Mouse (Mus musculus) heart, embryonic 15.5 days (tissue): Measurements from ENCODE around the gene Eng. TPM values are rescaled to one million over a fixed set of nuclear protein-coding genes. Genes with fewer than 3 reads are reported as not detected.

ENCODE experiments used
- ATAC-seq: fragments of 200-750 bp; cut with Nextera tagmentation; replicated peaks from 2 replicates; pipeline ENCODE4 v1.8.0; 2017; ENCODE audit warnings: low read depth, moderate TSS enrichment; ENCODE audit not compliant: insufficient number of reproducible peaks, insufficient read depth, low FRiP score
- H3K27ac ChIP-seq: fragments of 300-500 bp; sonication (generic); 2 replicates; pipeline ENCODE4 v1.5.1; 2015; ENCODE audit warnings: mild to moderate bottlenecking, inconsistent platforms
- H3K27me3 ChIP-seq: fragments of 300-500 bp; sonication (generic); 2 replicates; pipeline ENCODE4 v1.6.1; 2015; ENCODE audit warnings: inconsistent platforms
- H3K36me3 ChIP-seq: fragments of 300-500 bp; sonication (generic); 2 replicates; pipeline ENCODE4 v1.6.1; 2015; ENCODE audit warnings: mild to moderate bottlenecking, inconsistent platforms
- H3K4me1 ChIP-seq: fragments of 300-500 bp; sonication (generic); replicated peaks from 2 replicates; pipeline ENCODE4 v1.6.1; 2015; ENCODE audit warnings: inconsistent platforms
- H3K4me2 ChIP-seq: fragments of 300-500 bp; sonication (generic); 2 replicates; pipeline ENCODE4 v1.6.1; 2015; ENCODE audit warnings: inconsistent platforms, mild to moderate bottlenecking, moderate library complexity
- H3K4me3 ChIP-seq: fragments of 300-500 bp; sonication (generic); 2 replicates; pipeline ENCODE4 v1.5.1; 2015; ENCODE audit warnings: mild to moderate bottlenecking, inconsistent platforms
- H3K9ac ChIP-seq: fragments of 300-500 bp; sonication (generic); 2 replicates; pipeline ENCODE4 v1.6.1; 2015; ENCODE audit warnings: mild to moderate bottlenecking, inconsistent platforms
- H3K9me3 ChIP-seq: fragments of 300-500 bp; sonication (generic); replicated peaks from 2 replicates; pipeline ENCODE4 v1.6.1; 2016; ENCODE audit warnings: inconsistent platforms
- WGBS: fragments of 180-500 bp; shearing (Covaris S2); methylation state at CpG from one replicate; pipeline ENCODE4 v1.1.7; 2015; ENCODE audit warnings: mixed read lengths; 5-methylcytosine and 5-hydroxymethylcytosine counted together
- polyA plus RNA-seq: library from polyadenylated mRNA; unstranded; fragments of >200 nt; fragmentation: Nextera tagmentation; extraction: Ambion mirVana; gene quantifications from 2 replicates; pipeline ENCODE4 v1.2.1, GENCODE M21; 2015

Gene Eng
- polyA plus RNA-seq, 1 experiment from 2014 or later = 144 TPM

DNA sequence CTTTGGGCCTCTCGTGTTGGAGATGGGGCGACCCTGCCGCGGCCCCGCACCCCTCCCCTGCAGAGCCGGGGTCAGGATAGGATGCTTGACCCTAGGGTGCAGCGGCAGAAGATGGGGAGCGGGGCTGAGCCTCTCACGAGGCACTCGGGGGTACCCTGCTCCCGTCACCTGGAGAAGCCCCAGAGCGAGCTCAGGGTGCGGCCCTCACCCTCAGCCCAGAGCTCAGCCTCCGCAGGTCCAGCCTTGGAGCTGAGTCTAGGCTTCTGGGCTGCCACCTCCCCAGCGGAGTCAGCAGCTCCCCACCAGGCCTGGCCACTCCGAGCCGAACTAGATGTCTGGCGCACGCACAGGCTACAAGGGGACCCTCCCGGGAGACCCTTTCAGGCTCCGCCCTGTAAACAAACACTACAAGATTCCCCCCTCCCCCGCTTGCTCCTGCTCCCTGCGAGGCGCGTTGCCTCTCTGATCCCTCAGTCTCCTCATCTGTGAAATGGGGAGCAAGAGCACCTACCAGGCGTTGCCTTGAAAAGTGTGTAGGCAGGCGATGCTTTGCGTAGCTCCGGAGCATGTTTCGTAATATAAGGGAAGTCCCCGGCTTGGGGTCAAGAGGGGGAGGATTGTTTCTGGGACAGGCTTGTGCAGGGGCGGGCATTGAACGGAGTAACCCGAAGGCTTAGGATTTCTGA is 39.0 kb upstream of the Eng start:
- H3K27ac ChIP-seq = peak overlapping the region; percentile 94
- peak overlapping the region; percentile 79 for H3K4me3 ChIP-seq
- H3K9me3 ChIP-seq = no peaks in the 10 kb centered on the region
- no peak for ATAC-seq
- no peaks in the 10 kb centered on the region for H3K36me3 ChIP-seq
- WGBS = 4% methylated on average over 34 of the region's 34 CpGs
- H3K27me3 ChIP-seq = no peaks in the 10 kb centered on the region
- peak overlapping the region; percentile 95 for H3K4me2 ChIP-seq
- H3K4me1 ChIP-seq = peaks cover 52% of the 10 kb centered on the region
- H3K9ac ChIP-seq = peak overlapping the region; percentile 83

DNA sequence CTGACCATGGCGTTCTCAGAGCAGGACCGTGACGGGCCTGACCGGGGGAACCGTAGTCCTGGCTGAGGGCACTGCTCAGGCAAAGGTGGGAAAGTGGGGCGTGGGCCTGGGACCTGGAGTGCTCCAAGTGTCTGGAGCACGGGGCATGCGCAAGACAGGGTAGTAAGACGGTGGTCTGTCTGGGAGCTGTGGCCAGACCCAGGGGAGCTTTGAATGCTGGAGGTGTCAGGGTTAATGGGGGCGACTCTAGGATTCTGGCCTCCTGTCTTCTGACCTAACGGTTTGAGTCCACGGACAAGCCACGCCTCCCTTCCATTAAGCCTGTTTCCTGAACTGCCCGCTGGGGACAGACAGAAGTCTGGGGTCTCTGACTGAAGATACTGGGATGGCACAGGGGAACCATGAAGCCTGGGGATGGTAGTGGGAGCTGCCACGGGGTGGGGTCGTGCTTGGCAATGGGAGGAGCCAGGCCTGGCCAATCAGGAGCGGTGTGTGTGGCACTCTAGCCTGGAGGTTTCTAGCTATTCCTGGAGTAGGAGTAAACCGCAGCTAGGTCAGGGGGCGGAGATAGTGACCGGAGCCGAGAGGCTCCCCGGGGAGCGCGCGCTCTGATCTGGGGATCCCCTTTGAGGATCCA is 38.1 kb upstream of the Eng start:
- peak overlapping the region; percentile 83 for H3K9ac ChIP-seq
- WGBS = 3% methylated on average over 25 of the region's 25 CpGs
- no peaks in the 10 kb centered on the region for H3K9me3 ChIP-seq
- peak; percentile 79 for ATAC-seq
- H3K4me1 ChIP-seq = peaks cover 49% of the 10 kb centered on the region
- H3K36me3 ChIP-seq = no peaks in the 10 kb centered on the region
- H3K4me2 ChIP-seq = peak overlapping the region; percentile 95
- H3K27me3 ChIP-seq = no peaks in the 10 kb centered on the region
- peak overlapping the region; percentile 79 for H3K4me3 ChIP-seq
- peak overlapping the region; percentile 94 for H3K27ac ChIP-seq

- H3K9me3 ChIP-seq = no peaks in the 10 kb centered on the region
- peak overlapping the region; percentile 95 for H3K4me2 ChIP-seq
- H3K36me3 ChIP-seq = no peaks in the 10 kb centered on the region
- peak overlapping the region; percentile 94 for H3K27ac ChIP-seq
- peaks cover 49% of the 10 kb centered on the region for H3K4me1 ChIP-seq
- peak; percentile 27; the same call in 1 of the 2 replicates for ATAC-seq
- WGBS = 38% methylated on average over 18 of the region's 18 CpGs
- H3K27me3 ChIP-seq = no peaks in the 10 kb centered on the region
- peak overlapping the region; percentile 83 for H3K9ac ChIP-seq
- peak overlapping the region; percentile 79 for H3K4me3 ChIP-seq
Observed at GRCm38 (mm10) chr2:32608778-32609435, 37.5 kb upstream of the Eng start.

DNA sequence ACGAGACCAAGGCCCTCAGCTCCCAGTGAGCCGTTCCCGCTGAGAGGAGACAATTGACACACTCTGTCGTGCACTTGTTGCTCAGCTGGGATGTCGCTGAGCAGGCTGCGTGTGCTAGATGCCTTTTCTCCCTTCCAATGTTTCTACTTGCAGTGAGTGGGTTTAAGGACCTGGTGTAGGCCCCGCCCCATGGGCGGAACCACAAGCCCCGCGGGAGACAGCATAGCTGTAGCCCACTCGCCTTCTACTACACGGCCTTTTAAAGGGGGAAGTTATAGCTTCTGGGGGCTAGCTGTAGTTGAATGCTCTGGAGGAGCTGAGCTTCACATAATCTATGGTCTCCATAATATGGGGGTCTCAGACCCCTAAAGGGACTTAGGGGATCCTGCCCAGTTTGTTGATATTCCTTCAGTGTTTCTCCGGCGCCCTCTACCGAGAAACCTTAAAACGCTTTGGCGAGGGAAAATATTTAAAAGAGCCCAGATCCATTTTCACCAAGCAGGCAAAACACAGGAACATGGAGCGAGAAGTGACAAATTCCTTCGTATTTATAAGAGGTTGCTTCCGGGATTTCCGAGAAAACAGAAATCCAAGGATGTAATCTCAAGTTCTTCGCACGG is 35.7 kb upstream of the Eng start:
- peak overlapping the region; percentile 58 for H3K27ac ChIP-seq

DNA sequence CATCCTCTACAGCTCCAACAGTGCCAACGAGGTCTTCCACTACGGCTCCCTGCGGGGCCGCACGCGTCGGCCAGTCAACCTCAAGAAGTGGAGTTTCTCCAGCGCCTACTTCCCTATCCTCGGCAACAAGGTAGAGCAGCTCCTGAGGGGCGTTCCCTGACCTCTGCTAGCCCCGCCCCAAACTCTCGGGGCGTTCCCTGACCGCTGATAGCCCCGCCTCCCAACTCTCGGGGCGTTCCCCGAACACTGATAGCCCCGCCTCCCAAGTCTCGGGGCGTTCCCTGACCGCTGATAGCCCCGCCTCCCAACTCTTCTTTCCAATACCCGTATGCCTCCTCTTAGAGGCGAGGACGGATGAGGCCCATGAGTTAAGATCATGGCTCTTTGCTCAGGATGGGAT is 34.1 kb upstream of the Eng start:
- Histone ChIP-seq H3K4me1 (peaks cover 47% of the 10 kb centered on the region), H3K36me3 (peaks cover 26% of the 10 kb centered on the region), H3K27ac (no peak overlapping the region), H3K9me3 (no peaks in the 10 kb centered on the region), H3K9ac (no peak overlapping the region), H3K4me2 (no peak overlapping the region), H3K4me3 (no peak overlapping the region), H3K27me3 (no peaks in the 10 kb centered on the region)
- ATAC-seq = no peak
- WGBS = 78% methylated on average over 26 of the region's 26 CpGs

More for the DNA sequence above, 35.7 kb upstream of the Eng start:
- Histone ChIP-seq H3K9me3 (no peaks in the 10 kb centered on the region), H3K9ac (peak overlapping the region; percentile 40), H3K4me3 (peak overlapping the region; percentile 52), H3K27me3 (no peaks in the 10 kb centered on the region), H3K36me3 (peaks cover 12% of the 10 kb centered on the region; the same call in 1 of the 2 replicates), H3K4me2 (peak overlapping the region; percentile 95), H3K4me1 (peaks cover 49% of the 10 kb centered on the region)
- WGBS = 10% methylated on average over 23 of the region's 23 CpGs
- no peak for ATAC-seq

GRCm38 (mm10) chr2:32617109-32617508 is 29.3 kb upstream of the Eng start:
- WGBS = 95% methylated on average over 1 of the region's 1 CpGs
- H3K27ac ChIP-seq = no peak overlapping the region
- H3K9me3 ChIP-seq = no peaks in the 10 kb centered on the region

DNA sequence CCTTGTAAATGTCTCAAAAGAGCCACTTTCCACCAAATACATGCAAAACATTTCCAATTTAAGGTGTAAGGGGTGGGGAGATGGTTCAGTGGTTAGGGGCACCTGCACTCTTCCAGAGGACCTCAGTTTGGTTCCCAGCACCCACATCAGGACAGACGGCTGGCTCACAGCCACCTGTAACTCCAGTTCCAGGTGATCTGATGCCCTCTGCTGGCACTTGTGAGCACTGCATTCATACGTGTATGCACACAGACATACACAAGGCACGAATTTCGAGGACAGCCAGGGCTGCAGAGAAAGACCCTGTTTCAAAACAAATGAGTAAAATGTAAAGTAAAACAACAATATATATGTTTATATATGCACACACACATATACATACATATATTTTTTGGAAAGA is 28.8 kb upstream of the Eng start:
- no peak overlapping the region for H3K27ac ChIP-seq
- ATAC-seq = no peak
- no peak overlapping the region for H3K9ac ChIP-seq
- WGBS = 93% methylated on average over 4 of the region's 4 CpGs
- no peaks in the 10 kb centered on the region for H3K27me3 ChIP-seq
- peaks cover 40% of the 10 kb centered on the region for H3K36me3 ChIP-seq
- no peak overlapping the region for H3K4me2 ChIP-seq
- no peak overlapping the region for H3K4me3 ChIP-seq
- no peaks in the 10 kb centered on the region for H3K9me3 ChIP-seq
- H3K4me1 ChIP-seq = peaks cover 37% of the 10 kb centered on the region

More at GRCm38 (mm10) chr2:32617109-32617508, 29.3 kb upstream of the Eng start:
- H3K4me1 ChIP-seq = peaks cover 36% of the 10 kb centered on the region
- no peaks in the 10 kb centered on the region for H3K27me3 ChIP-seq
- no peak for ATAC-seq
- peaks cover 40% of the 10 kb centered on the region for H3K36me3 ChIP-seq
- no peak overlapping the region for H3K9ac ChIP-seq
- H3K4me2 ChIP-seq = no peak overlapping the region
- no peak overlapping the region for H3K4me3 ChIP-seq

DNA sequence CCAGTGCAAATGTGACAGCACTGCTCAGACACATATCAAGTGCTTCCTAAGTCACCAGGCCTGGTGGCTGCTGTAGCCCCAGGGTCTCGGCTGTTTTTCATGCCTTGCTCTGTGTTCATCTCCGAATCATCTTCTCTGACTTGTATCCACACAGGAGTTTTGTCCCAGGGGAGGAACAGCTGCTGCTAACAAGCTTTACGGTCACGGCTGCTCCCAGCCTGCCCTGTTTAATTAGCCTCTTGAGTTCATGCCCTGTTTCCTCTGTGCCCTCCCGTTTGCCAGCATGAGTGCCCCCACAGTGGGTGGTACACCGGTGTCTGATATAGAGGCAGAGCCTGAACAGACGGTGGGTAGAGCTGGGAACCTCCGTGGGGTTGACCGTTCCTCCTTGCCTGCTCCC is 28.3 kb upstream of the Eng start:
- peaks cover 37% of the 10 kb centered on the region for H3K4me1 ChIP-seq
- H3K4me2 ChIP-seq = no peak overlapping the region
- H3K9ac ChIP-seq = no peak overlapping the region
- no peak overlapping the region for H3K27ac ChIP-seq
- no peak overlapping the region for H3K4me3 ChIP-seq
- peaks cover 40% of the 10 kb centered on the region for H3K36me3 ChIP-seq
- H3K9me3 ChIP-seq = no peaks in the 10 kb centered on the region
- WGBS = 86% methylated on average over 9 of the region's 9 CpGs
- H3K27me3 ChIP-seq = no peaks in the 10 kb centered on the region
- ATAC-seq = no peak

GRCm38 (mm10) chr2:32620682-32621516 is 25.5 kb upstream of the Eng start:
- WGBS = 11% methylated on average over 4 of the region's 4 CpGs
- peak; percentile 81 for ATAC-seq
- Histone ChIP-seq H3K4me2 (peak overlapping the region; percentile 44), H3K4me3 (peak overlapping the region; percentile 10; the same call in 1 of the 2 replicates), H3K4me1 (peaks cover 54% of the 10 kb centered on the region), H3K36me3 (peaks cover 26% of the 10 kb centered on the region), H3K9me3 (no peaks in the 10 kb centered on the region), H3K9ac (peak overlapping the region; percentile 29), H3K27me3 (no peaks in the 10 kb centered on the region), H3K27ac (peak overlapping the region; percentile 93)

DNA sequence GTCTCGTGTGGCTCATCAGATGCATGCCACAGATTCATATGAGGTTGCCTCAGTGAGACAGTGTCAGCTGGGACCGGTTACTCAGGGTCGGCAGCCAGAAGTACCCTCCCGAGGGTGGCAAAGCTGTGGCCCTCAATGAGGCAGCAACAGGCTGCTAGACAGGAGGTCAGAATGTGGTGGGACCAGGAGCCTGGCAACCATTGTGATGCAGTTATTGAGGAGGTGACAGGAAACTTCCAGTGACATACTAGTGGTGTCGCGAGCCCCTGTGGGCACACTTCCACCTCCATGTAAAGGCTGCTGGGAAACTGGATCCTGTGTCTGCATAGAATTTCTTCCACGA is 24.9 kb upstream of the Eng start, which contains the start of gene Ak1:
Gene Ak1 (plus strand): TSS at position 242 of the 343 bp plus-strand sequence.
- Histone ChIP-seq H3K4me1 (peaks cover 58% of the 10 kb centered on the region), H3K4me3 (peak within 1 kb of the TSS; percentile 10; the same call in 1 of the 2 replicates), H3K36me3 (peaks cover 20% of the 10 kb centered on the region), H3K9me3 (no peaks in the 10 kb centered on the region), H3K9ac (peak within 1 kb of the TSS; percentile 29), H3K27me3 (no peaks in the 10 kb centered on the region), H3K4me2 (peak within 1 kb of the TSS; percentile 44), H3K27ac (peak within 1 kb of the TSS; percentile 93)
- ATAC-seq = no peak
- 7% methylated on average over 7 of the region's 7 CpGs for WGBS
